Mouse (Mus musculus): ENCODE data around the gene Rgs19.

Gene Rgs19

GRCm38 (mm10) chr2:181683381-181683780 lies 10.4 kb downstream of the Rgs19 start:
- no peak for DNase-seq (ENCODE audit: low spot score)

- no peak for DNase-seq (ENCODE audit: low spot score)
These were observed 11.8 kb downstream of the Rgs19 start for GRCm38 (mm10) chr2:181681978-181682377.

- no peak for DNase-seq (ENCODE audit: low spot score)
These were observed 13.1 kb downstream of the Rgs19 start for GRCm38 (mm10) chr2:181680716-181681117.

GRCm38 (mm10) chr2:181679951-181680715 lies 13.6 kb downstream of the Rgs19 start, which contains the start of gene Tcea2:
Tcea2 (plus strand) TSS chr2:181680310.
- peak; percentile 62 for DNase-seq (ENCODE audit: low spot score)

GRCm38 (mm10) chr2:181678780-181679179 lies 15.0 kb downstream of the Rgs19 start:
- DNase-seq (ENCODE audit: low spot score), result no peak

- no peak for DNase-seq (ENCODE audit: low spot score)
These were observed 16.1 kb downstream of the Rgs19 start for GRCm38 (mm10) chr2:181677755-181678098.

GRCm38 (mm10) chr2:181677096-181677754 lies 16.6 kb downstream of the Rgs19 start:
- no peak for DNase-seq (ENCODE audit: low spot score)

- no peak for DNase-seq (ENCODE audit: low spot score)
These were observed 17.4 kb downstream of the Rgs19 start for GRCm38 (mm10) chr2:181676424-181676823.

GRCm38 (mm10) chr2:181675454-181675853 lies 18.3 kb downstream of the Rgs19 start:
- DNase-seq (ENCODE audit: low spot score), result no peak

GRCm38 (mm10) chr2:181674934-181675333 lies 18.8 kb downstream of the Rgs19 start:
- DNase-seq (ENCODE audit: low spot score), result no peak

GRCm38 (mm10) chr2:181673501-181673900 lies 20.3 kb downstream of the Rgs19 start:
- DNase-seq (ENCODE audit: low spot score), result no peak

- no peak for DNase-seq (ENCODE audit: low spot score)
These were observed 21.8 kb downstream of the Rgs19 start for GRCm38 (mm10) chr2:181671984-181672383.

- no peak for DNase-seq (ENCODE audit: low spot score)
These were observed 22.5 kb downstream of the Rgs19 start, which contains the start of gene Sox18 for GRCm38 (mm10) chr2:181671326-181671725. Sox18 (minus strand) TSS chr2:181671640.

GRCm38 (mm10) chr2:181670913-181671311 lies 22.9 kb downstream of the Rgs19 start:
- no peak for DNase-seq (ENCODE audit: low spot score)

- no peak for DNase-seq (ENCODE audit: low spot score)
These were observed 23.4 kb downstream of the Rgs19 start for GRCm38 (mm10) chr2:181670285-181670912.

- no peak for DNase-seq (ENCODE audit: low spot score)
These were observed 30.5 kb downstream of the Rgs19 start for GRCm38 (mm10) chr2:181663298-181663630.

- DNase-seq (ENCODE audit: low spot score), result no peak
These were observed 31.0 kb downstream of the Rgs19 start for GRCm38 (mm10) chr2:181662620-181663297.

GRCm38 (mm10) chr2:181659609-181660055 lies 34.1 kb downstream of the Rgs19 start:
- DNase-seq (ENCODE audit: low spot score), result peak; percentile 44

GRCm38 (mm10) chr2:181658930-181659555 lies 34.7 kb downstream of the Rgs19 start:
- DNase-seq (ENCODE audit: low spot score), result no peak

GRCm38 (mm10) chr2:181658528-181658927 lies 35.2 kb downstream of the Rgs19 start:
- no peak for DNase-seq (ENCODE audit: low spot score)

GRCm38 (mm10) chr2:181657441-181657840 lies 36.3 kb downstream of the Rgs19 start:
- DNase-seq (ENCODE audit: low spot score), result no peak

GRCm38 (mm10) chr2:181656734-181657133 lies 37.0 kb downstream of the Rgs19 start, which contains the start of gene Gm29797:
Gm29797 (plus strand) TSS chr2:181657034.
- DNase-seq (ENCODE audit: low spot score), result no peak
